ENCODE assay signal across 9 mouse cellular contexts in genomic region chr11:30237960-30238359, GRCm38 (mm10). TPM values are rescaled to one million over a fixed set of nuclear protein-coding genes. Genes with fewer than 3 reads are reported as not detected.
DNase-seq lines count a peak whose midpoint lies in the region; ATAC-seq and TF ChIP-seq lines count a peak whose summit lies in the region.
"Had no signal": no experiment of that assay in that cellular context is flagged by ENCODE, and none has a peak within 500 bp of the region (broad histone marks: within the 10 kb centered on the region; RNA-seq: fewer than 3 reads in every experiment).

No protein-coding gene starts in this region.

- no peak for TF ChIP-seq POLR2A in thymus, adult 2 months (IDR thresholded peaks at IDR 0.05; ENCODE audit: control insufficient read depth, extremely low read depth, insufficient read depth, low read length, poor library complexity)

- H3K9ac ChIP-seq in forebrain, postnatal 0 days = no peak overlapping the region
- H3K9ac ChIP-seq in forebrain, embryonic 13.5 days = no peak overlapping the region
- H3K9ac ChIP-seq in kidney, embryonic 16.5 days (replicated peaks; ENCODE audit: low read length) = no peak overlapping the region
- H3K9ac ChIP-seq: neural tube, embryonic 13.5 days had no signal

- no peaks in the 10 kb centered on the region for H3K9me3 ChIP-seq in forebrain, postnatal 0 days (ENCODE audit: low read length)
- H3K9me3 ChIP-seq in forebrain, embryonic 13.5 days (replicated peaks) = no peaks in the 10 kb centered on the region
- no peaks in the 10 kb centered on the region for H3K9me3 ChIP-seq in kidney, embryonic 16.5 days (ENCODE audit: low read length)
- H3K9me3 ChIP-seq: neural tube, embryonic 13.5 days had no signal

- ATAC-seq in forebrain, postnatal 0 days = 0 out of 2 replicates have a peak, but pooled peaks have one; percentile 50
- ATAC-seq in forebrain, embryonic 13.5 days = no peak; the same call in 1 of the 2 replicates
- ATAC-seq in kidney, embryonic 16.5 days (ENCODE audit: low FRiP score, low TSS enrichment) = 0 out of 2 replicates have a peak, but pooled peaks have one; percentile 46

- H3K4me1 ChIP-seq in forebrain, postnatal 0 days (ENCODE audit: insufficient read depth) = no peaks in the 10 kb centered on the region
- H3K4me1 ChIP-seq in forebrain, embryonic 13.5 days = peaks cover 4% of the 10 kb centered on the region; the same call in 1 of the 2 replicates
- no peaks in the 10 kb centered on the region for H3K4me1 ChIP-seq in thymus, adult 2 months (replicated peaks; ENCODE audit: control insufficient read depth, insufficient read depth, low read length)
- peaks cover 2% of the 10 kb centered on the region; the same call in 1 of the 2 replicates for H3K4me1 ChIP-seq in kidney, embryonic 16.5 days (ENCODE audit: insufficient read depth, low read length)

- H3K4me2 ChIP-seq in forebrain, postnatal 0 days (ENCODE audit: low read depth) = no peak overlapping the region
- no peak overlapping the region for H3K4me2 ChIP-seq in forebrain, embryonic 13.5 days
- H3K4me2 ChIP-seq in kidney, embryonic 16.5 days (replicated peaks; ENCODE audit: low read depth, low read length) = no peak overlapping the region
- H3K4me2 ChIP-seq: neural tube, embryonic 13.5 days had no signal

- WGBS in forebrain, postnatal 0 days = 58% methylated on average over 4 of the region's 4 CpGs
- WGBS in forebrain, embryonic 13.5 days = 56% methylated on average over 4 of the region's 4 CpGs
- 69% methylated on average over 4 of the region's 4 CpGs for WGBS in thymus, adult 2 months
- WGBS in kidney, embryonic 16.5 days = 75% methylated on average over 4 of the region's 4 CpGs

- peaks cover 10% of the 10 kb centered on the region for H3K36me3 ChIP-seq in forebrain, postnatal 0 days (ENCODE audit: insufficient read depth)
- no peaks in the 10 kb centered on the region for H3K36me3 ChIP-seq in forebrain, embryonic 13.5 days (ENCODE audit: poor library complexity, severe bottlenecking)
- no peaks in the 10 kb centered on the region for H3K36me3 ChIP-seq in thymus, adult 2 months (ENCODE audit: control insufficient read depth, insufficient read depth, low read length)
- H3K36me3 ChIP-seq in kidney, embryonic 16.5 days (ENCODE audit: insufficient read depth, low read length) = peaks cover 6% of the 10 kb centered on the region; the same call in 1 of the 2 replicates

- no peaks in the 10 kb centered on the region for H3K27me3 ChIP-seq in forebrain, postnatal 0 days (ENCODE audit: insufficient read depth, low read length)
- H3K27me3 ChIP-seq in forebrain, embryonic 13.5 days = no peaks in the 10 kb centered on the region
- H3K27me3 ChIP-seq in thymus, adult 2 months (ENCODE audit: control insufficient read depth, insufficient read depth, low read length) = no peaks in the 10 kb centered on the region
- no peaks in the 10 kb centered on the region for H3K27me3 ChIP-seq in kidney, embryonic 16.5 days (ENCODE audit: insufficient read depth, low read length)
- H3K27me3 ChIP-seq: neural tube, embryonic 13.5 days had no signal

- DNase-seq in forebrain, postnatal 0 days = no peak
- peak; percentile 14 for DNase-seq in thymus, adult 2 months
- DNase-seq in thymus, adult 18-20 months = no peak
- peak; percentile 42 for DNase-seq in thymus, postnatal 4 days
- DNase-seq in c-Kit-positive CD71-positive TER-119-positive erythroid progenitor cells, embryonic 14.5 days (ENCODE audit: low spot score) = no peak
- DNase-seq in right cerebral cortex, postnatal 4 days = no peak

- H3K27ac ChIP-seq in forebrain, postnatal 0 days (ENCODE audit: low read depth, low read length) = no peak overlapping the region
- no peak overlapping the region for H3K27ac ChIP-seq in forebrain, embryonic 13.5 days
- H3K27ac ChIP-seq in thymus, adult 2 months (ENCODE audit: control insufficient read depth, insufficient read depth, low read length) = no peak overlapping the region
- no peak overlapping the region for H3K27ac ChIP-seq in kidney, embryonic 16.5 days (ENCODE audit: low read length)
- H3K27ac ChIP-seq: neural tube, embryonic 13.5 days had no signal

- no peak overlapping the region for H3K4me3 ChIP-seq in forebrain, postnatal 0 days (ENCODE audit: low read depth, low read length)
- no peak overlapping the region for H3K4me3 ChIP-seq in forebrain, embryonic 13.5 days
- no peak overlapping the region for H3K4me3 ChIP-seq in thymus, adult 2 months (ENCODE audit: control insufficient read depth, insufficient read depth, low read length)
- H3K4me3 ChIP-seq in kidney, embryonic 16.5 days (ENCODE audit: low read length) = no peak overlapping the region
- H3K4me3 ChIP-seq: neural tube, embryonic 13.5 days had no signal

- peak; percentile 57 for TF ChIP-seq CTCF in forebrain, postnatal 0 days (IDR thresholded peaks at IDR 0.05; ENCODE audit: low read depth)
- no peak for TF ChIP-seq CTCF in thymus, adult 2 months (IDR thresholded peaks at IDR 0.05; ENCODE audit: borderline replicate concordance, control insufficient read depth, extremely low read depth, insufficient read depth, low read length, poor library complexity)

RNA-seq across cellular contexts. Expression of gene Sptbn1, which starts 30.0 kb away (rescaled TPM):
- total RNA-seq in forebrain, postnatal 0 days (2014; rRNA removed) = 289 and 328 TPM in 2 replicates
- polyA plus RNA-seq in forebrain, postnatal 0 days (2015; fragmentation: Nextera tagmentation; extraction: Ambion mirVana) = 108 and 150 TPM in 2 replicates
- polyA plus RNA-seq in forebrain, embryonic 13.5 days (2015; fragmentation: Nextera tagmentation; extraction: Ambion mirVana) = 85.6 and 94.0 TPM in 2 replicates
- 48.2 and 48.5 TPM in 2 replicates for polyA plus RNA-seq in thymus, adult 2 months (2012; rRNA removed)
- polyA plus RNA-seq in kidney, embryonic 16.5 days (2015; fragmentation: Nextera tagmentation; extraction: Ambion mirVana) = 119 and 135 TPM in 2 replicates

Comparison
In these comparisons a context has a peak if more than half of its experiments do, and no peak if none do; other contexts are left out.
1. DNase-seq: peak in thymus, adult 2 months (single experiment) and thymus, postnatal 4 days (single experiment); none in forebrain, postnatal 0 days (single experiment), thymus, adult 18-20 months (0 of 2), c-Kit-positive CD71-positive TER-119-positive erythroid progenitor cells, embryonic 14.5 days (single experiment) and right cerebral cortex, postnatal 4 days (single experiment).